Mouse (Mus musculus) thymus, postnatal 36 days (tissue): ENCODE data around the gene Lypla2.

Experiments
- DNase-seq, 2 experiments: peaks; one replicate each; pipeline ENCODE4 v3.0.0; 2022; ENCODE audit warnings: mixed read lengths in 2 of 2

Gene Lypla2

DNA sequence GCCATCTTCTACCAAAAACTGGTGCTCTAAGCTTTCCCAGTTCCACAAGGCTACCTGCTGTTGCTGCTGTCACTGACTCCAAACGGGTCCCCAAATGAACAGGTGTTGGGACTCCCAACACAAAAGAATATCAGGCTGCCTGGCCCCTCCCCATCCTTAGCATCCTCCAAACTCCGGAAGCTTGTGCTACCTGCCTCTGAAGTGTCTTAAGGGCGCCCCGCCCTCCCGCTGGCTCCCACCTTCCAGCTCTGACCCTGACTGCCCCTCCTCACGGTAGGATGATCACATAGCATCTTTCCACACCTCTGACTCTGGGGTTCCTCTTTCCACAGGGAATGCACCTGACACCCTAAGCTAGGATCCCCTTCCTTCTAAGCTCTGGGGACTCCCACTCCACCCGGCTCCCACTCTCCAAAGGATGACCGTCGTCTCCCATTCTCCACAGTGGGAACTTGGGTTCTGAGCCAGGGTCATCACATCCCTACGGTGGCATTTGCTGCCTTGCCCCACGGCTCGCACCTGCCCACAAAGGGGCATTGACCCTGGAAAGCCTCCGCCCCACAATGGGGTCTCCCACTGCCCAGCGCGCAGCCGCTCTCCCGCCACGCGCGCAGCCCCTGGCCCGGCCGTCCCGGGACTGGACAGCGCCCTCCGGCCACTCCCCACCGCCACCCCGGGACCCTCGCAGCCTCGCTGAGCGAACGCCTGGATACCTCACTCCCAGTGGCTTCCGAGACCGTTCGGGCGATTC, 446 bp downstream of the Lypla2 start:
- DNase-seq: peak; percentile 49 to 66

DNA sequence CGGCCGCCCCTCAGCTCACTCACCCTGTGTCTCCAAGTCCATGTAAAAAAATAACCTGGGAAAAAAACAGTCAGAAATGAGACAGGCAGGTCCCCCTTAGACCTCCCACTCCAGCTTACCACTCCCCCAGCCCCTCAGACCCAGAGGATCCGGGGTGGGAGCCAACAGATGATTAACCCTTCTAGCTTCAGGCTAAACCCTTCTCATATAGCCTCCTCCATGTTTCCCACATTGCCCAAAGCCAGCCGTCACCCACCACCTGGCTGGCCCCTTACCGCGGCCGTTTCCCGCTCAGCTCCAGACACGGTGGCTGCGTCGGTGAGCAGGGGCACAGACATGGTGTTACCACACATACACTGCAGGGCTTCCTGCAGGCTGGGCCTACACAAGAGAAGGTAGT, 1.8 kb downstream of the Lypla2 start:
- no peak for DNase-seq

DNA sequence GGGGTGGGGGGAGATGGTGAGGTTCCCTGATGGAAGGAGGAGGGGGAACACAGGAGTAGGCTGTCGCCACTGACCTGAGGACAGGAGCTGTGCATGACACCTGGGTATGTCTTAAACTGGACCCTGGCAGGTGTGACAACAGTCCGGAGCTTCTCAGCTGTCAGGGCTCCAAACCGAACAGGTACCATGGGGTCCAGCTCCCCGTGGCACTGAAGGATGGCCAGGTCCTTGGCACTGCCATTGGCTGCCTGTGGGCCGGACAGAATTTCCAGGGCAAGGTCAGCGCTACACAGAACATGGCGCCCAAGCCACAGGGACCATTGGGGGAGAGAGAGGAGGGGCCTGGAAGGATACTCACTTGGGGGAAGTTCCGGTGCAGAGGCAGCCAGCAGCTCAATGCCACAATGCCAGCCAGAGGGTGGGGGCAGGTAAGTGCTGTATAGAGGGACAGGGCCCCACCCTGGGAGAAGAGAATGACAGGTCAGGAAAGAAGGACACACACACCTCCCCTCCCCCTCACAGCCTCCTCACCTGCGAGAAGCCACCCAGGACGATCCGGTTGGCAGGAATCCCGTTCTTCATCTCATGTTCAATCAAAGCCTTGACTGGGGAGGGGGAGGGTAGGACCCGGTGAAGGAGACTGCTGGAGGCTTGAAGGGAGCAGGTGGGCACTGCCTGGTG, 3.2 kb downstream of the Lypla2 start:
- no peak for DNase-seq

DNA sequence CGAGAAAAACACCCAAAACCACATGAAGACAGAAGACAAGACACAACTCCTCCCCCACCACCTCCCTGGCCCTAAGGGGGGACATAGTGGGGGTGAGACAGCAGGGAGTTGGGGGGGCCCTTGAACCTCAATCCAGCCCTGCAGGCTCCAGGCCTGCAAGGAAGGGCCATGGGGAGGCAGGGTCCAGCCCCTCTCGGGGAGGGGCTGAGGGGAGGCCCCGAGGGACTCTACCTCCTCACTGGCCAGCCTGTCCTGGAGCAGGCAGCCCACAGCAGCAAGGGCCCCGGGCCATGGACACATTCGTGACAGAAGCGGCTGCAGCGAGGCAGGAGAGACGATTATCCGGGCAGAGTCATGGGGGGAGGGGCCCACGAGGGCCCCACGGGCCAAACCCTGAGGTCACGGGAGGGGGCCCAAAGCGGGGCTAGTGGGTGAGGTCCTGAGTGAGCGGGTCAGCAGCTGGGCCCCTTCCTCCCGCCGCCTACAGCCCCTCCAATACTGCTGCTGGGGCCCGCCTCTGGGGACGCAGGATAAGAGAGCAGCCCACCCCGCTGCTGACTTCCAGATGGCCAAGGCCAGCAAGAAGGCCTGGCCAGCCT, 4.1 kb downstream of the Lypla2 start:
- DNase-seq: no peak

DNA sequence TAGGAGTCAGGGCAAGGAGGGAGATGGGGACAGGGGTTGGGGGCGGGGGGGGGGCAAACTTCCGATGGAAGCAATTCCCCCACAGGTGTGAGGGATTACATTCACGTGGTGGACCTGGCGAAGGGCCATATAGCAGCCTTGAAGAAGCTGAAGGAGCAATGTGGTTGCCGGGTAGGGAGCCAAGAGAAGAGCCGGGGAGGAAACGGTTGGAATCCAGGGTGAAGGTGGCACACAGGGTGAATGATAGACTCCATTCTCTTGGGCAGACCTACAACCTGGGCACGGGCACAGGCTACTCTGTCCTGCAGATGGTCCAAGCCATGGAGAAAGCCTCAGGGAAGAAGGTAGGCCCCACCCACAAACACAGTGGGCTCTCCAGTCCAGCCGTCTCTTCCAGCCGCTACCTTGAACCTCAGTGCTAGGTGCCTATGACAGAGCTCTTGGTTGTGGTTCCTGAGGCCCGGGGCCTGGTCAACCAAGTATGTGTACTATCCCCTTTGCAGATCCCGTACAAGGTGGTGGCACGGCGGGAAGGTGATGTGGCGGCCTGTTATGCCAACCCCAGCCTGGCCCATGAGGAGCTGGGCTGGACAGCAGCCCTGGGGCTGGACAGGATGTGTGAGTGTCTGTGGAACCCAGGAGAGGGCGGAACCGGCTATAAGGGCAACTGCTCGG, 5.2 kb downstream of the Lypla2 start:
- no peak for DNase-seq

DNA sequence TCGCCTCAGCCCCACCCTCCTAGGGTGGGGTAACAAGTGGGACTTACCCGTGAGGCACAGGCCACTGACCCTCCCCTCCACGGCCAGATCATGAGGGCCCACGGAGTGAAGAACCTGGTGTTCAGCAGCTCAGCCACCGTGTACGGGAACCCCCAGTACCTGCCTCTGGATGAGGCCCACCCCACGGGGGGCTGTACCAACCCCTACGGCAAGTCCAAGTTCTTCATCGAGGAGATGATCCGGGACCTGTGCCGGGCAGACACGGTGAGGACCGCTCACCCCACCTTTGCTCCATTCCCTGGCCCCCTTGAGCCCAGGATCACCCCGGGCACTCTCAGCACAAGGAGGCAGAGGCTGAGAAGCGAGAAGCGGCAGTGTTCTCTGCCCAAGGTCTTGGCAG, 6.1 kb downstream of the Lypla2 start:
- no peak for DNase-seq

DNA sequence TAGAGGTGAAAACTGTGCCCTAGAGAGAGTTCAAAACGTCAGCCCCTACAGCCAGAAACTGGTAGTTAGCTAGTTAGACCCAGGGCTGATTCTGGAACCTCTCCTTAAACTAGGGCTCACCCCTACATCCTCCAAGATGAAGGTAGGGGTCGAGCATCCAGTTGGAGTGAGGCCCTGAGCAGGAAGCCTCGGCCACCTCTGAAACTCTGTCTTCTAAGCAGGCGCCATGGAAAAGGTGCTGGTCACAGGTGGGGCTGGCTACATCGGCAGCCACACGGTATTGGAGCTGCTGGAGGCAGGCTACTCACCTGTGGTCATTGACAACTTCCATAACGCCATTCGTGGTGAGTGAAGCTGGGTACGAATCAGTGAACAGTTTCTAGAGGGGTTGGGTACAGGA, 7.3 kb downstream of the Lypla2 start:
- no peak for DNase-seq

DNA sequence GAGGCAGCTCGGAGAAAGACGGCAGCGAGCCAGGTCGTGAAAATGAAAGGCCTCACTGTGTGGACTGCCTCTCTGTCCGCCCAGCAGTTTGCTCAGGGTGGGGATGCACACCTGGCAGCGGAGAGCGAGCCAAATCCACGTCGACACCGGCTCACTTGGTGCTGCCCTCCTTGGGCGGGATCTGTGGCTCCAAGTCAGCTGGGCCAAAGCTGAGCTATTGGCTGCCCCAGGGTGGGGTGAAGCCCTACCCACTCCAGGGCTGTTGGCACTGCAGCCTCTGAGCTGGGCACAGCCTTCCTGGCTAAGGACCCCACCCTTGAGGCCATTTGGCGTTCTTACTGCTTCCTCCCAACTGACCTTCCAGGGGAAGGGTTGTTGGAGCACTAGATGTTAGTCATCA, 8.0 kb downstream of the Lypla2 start:
- DNase-seq: peak; percentile 23 to 55

DNA sequence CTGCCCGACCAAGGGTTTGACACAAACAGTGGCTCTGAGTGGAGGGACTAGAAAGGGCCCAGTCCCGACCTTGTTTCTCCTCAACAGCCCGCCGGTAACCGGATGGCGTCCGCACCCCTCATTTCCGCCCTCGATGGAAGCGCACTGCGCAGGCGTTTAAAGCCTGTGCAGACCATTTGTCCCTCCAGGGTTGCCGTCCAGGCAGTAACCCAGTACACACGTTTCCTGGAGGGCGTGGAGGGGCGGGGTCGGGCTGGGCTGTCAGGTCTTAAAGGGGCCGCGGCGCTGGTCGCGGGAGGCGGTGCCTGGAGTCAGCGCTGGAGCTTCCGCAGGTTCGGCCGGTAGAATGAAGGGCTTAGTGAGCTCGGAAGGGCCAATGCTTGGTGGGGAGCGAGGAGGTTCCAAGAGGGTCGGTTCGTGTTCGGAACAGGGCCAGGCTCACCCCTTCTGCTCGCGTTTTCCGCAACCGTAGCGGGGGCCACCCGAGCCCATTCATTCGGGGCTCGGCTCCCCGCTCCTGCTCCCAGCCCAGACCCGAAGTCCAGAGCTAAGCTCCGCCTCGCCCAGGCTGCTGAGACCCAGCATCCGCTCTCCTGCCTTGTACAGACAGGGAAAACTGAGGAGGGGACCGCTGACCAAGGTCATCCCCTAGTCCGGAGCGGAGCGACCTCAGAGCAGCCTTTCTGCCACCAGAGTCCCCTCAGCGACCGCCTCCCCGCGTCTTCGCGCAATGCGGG, 8.8 kb downstream of the Lypla2 start, which contains the start of gene Gale:
Gene Gale (plus strand): TSS at position 271 of the 737 bp plus-strand sequence.
- DNase-seq: peak; percentile 95 to 96

DNA sequence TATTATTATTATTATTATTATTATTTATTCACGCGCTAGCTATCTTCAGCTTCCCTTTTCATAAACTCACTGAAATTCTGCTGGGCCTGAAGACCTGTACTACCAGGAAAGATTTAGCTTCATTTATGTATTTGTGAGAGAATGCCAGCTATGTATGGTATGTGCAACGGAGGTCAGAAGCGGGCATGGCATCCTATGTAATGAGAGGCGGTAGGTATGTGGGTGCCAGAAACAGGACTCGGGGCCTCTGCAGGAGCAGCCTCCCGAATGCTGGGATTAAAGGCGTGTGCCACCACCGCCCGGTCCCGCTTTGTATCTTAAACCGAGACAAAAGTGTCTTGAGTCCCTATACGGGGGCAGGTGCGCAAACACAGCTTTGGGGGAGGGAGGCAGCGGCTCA, 9.5 kb downstream of the Lypla2 start:
- DNase-seq: no peak

DNA sequence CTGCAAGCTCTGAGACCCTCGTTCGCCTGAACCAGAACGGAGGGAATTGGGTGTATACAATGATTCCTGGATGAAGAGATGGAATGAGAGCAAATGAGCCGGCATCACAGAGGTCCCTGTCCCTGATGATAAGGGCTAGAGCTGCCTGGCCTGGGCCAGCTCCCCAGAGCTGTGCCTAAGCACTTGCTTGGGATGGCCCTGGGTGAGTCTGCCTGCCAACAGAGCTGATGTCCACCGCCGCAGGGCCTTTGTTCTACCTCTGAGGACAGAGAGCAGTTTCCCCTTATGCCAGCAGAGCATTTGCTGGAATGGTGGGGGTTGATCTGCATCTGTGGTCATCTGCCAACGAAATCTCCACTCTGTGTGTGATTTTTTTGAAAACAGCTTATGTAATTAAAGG, 10.2 kb downstream of the Lypla2 start:
- no peak for DNase-seq

DNA sequence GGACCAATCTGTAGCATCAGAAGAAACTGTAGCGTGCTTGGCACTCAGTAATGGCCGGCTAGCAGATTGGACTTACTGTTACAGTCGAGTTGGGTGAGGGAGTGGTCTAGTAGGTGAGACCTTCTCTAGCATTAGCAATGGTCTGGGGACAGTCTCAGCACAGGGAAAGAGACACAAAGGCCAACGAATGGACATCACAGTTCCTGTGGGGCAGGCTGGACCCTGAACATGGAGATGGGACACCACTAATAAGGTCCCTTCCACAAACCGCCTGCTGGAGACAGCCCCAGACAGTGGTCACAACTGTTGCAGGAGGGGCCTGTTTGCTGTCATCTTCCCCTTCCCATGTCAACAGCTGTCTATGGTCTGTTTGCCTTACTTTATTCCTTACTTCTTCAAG, 10.7 kb downstream of the Lypla2 start:
- DNase-seq: no peak

DNA sequence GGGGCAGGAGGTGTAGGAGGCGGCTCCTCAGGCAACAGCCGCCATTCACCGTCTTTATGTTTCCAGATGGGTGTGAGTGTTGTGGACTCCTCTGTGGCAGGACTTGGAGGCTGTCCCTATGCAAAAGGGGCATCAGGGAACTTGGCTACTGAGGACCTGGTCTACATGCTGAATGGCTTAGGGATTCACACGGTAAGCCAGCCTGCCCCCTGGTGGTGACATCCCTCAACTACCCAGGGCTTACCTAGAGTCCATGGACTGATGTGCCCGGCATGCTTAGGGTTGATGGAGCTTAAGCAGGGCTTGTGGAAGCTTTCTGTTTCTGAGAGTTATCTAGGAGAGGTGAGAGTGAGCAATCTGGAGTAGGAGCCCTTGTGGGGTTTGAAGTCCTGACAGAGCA, 11.7 kb downstream of the Lypla2 start:
- DNase-seq: peak; percentile 77 to 80

DNA sequence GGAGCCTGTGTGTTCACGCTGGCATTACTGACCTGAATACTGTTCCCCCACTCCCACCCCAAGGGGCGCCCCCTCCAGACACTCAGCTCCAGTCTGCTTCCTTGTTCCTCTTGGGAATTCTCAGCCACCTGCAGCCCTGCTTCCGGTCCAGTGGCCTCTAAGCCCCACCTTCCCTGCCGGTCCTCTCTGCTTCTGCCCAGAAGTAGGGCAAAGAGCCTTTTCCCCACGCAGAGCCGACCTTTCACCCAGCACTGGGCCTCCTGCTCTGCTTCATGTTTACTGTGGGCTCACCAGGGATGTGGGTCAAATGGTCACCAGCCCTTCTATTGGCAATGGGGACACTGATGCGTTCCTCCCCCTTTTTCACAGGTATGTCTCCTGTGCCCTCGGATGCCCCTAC, 14.1 kb downstream of the Lypla2 start:
- no peak for DNase-seq

DNA sequence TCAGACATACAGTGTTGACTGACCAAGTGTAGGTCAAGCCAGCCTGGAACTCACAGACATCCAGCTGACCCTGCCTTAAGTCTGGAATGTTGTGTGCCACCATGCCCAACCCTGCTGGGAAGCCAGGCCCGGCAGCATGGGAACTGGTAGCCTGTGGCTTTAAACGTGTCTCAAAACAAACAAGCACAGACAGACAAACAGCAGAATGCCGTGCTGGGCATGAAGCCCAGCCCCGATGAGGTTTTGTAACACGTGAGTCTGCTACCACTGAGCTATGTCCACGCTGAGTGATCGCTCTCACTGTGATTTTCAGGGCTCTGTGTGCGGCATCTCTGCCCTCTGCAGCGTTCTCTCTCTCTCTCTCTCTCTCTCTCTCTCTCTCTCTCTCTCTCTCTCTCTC, 16.5 kb downstream of the Lypla2 start:
- DNase-seq: no peak

DNA sequence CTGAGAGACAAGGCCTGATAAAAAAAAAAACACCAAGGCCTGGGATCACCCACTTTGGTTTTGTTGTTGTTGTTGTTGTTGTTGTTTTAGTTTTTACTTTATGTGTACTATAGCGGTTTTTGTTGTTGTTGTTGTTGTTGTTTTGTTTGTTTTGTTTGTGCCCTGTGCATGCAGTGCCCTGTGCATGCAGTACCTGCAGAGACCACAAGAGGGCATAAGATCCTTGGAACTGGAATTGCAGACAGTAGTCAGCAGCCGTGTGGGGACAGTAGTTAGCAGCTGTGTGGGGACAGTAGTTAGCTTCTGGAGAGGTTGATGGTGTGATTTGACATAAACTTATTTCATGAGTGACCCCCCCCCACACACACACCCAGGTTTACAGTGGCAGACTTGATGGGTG, 18.2 kb downstream of the Lypla2 start:
- DNase-seq: peak; percentile 66 to 73

DNA sequence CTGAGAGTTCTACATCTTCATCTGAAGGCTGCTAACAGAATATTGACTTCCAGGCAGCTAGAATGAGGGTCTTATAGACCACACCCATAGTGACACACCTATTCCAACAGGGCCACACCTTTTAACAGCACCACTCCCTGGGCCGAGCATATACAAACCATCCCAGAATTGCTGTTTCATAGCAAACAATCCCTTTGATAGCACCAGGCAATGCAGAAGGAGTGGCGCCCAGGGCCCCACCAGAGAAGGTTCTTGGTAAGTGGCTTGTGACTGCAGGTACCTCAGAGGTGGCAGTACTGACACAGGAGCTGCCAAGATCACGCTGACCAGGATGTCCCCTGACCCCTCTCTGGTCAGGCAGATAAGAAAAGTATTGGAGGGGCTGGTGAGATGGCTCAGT, 19.2 kb downstream of the Lypla2 start:
- DNase-seq: no peak

DNA sequence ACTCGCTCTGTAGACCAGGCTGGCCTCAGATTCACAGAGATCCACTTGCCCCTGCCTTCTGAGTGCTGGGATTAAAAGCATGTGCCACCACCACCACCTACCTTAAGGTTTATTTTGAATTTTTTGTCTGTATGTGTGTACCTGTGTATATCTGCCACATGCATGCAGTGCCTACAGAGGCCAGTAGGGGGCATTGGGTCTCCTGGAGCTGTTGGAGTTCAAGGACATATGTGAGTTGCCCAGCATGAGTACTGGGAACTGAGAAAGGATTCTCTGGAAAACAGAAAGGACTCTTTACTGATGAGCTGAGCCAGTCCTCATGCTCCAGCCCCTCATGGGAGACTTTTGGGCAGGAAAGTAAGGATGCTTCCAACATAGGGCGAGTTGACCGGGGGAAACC, 20.9 kb downstream of the Lypla2 start:
- DNase-seq: no peak

DNA sequence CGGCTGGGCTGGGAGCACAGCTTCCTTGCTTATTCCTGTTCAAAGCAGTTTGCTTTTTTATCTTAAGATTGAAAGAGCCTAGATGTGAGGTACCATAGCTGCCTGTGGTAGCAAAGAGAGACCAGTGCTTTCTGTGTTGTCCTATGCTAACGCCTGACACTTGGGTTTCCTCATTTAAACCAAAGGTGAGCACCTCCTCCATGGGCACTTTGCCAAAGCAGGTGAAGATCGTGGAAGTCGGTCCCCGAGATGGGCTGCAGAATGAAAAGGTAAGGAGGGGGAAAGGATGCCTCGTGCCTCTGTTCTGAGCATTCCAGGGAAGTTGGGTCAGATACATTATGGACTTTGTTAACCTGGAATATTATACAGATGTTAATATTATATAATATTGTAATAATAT, 22.1 kb downstream of the Lypla2 start:
- DNase-seq: no peak

DNA sequence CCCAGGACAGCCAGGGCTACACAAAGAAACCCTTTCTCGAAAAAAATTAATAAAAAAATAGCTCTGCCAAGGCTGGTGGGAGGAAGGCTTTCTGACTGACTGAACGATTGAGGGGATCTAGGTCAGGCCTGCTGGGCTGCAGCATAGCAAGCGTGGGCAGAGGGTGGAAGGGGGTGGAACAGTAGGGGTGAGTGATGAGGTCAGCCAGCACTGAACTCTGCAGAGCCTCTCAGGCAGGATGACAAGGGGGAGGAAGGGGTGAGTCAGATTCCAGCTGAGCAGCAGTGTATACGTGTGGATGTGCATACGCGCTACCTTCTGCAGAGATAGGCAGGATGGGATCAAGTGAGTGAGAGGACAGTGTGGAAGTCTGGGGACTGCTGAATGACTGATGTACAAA, 22.5 kb downstream of the Lypla2 start:
- DNase-seq: no peak

DNA sequence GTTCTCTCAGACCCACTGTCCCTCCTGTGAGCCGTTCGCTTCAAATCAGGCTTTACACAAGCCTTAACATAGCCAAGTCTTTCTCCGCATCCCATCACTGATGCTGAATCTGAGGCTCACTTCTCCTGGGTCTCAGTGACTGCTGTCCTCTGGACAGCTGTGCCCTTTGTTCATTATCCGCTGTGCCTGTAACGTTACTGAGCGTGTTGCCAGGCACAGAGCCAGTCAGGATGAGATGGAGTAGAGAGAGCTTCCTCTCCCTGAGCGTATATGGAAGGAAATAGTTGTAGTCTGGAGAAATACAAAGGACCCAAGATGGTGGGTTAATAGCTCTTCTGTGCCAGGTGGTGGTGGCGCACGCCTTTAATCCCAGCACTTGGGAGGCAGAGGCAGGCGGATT, 23.0 kb downstream of the Lypla2 start:
- no peak for DNase-seq

DNA sequence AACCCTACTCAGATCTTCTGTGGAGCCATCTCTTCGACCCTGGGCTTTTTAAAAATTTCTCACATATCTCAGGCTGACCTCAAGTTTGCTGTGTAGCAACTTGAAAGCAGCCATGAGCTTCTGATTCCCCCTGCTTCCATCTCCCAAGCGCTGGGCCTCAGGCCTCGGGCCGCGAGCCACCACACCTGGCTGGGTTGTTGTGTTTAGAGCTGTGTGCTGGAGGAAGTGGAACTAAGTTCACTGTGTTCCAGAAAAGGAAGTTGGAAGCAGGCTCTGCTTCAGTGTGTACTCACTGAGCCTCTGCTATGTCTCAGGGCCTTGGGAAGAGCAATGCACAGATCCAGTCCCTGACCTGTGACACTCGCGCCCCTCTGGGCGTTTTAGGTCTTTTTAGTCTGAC, 24.3 kb downstream of the Lypla2 start:
- DNase-seq: no peak
